Mouse (Mus musculus) brain, embryonic 14.5 days (tissue): Measurements from ENCODE around the gene Atxn1.

Source experiments
- CTCF ChIP-seq: fragments of 200-500 bp; IDR thresholded peaks from 2 replicates; pipeline ENCODE4 v1.5.1; 2012; ENCODE audit warnings: inconsistent platforms, mild to moderate bottlenecking, moderate library complexity, borderline replicate concordance; ENCODE audit not compliant: insufficient read depth, insufficient read length; ENCODE audit errors: extremely low read depth
- POLR2A ChIP-seq: fragments of 200-500 bp; IDR thresholded peaks from 2 replicates; pipeline ENCODE4 v1.6.1; 2012; ENCODE audit warnings: mild to moderate bottlenecking, inconsistent platforms, borderline replicate concordance; ENCODE audit not compliant: poor library complexity, insufficient read depth, insufficient read length, severe bottlenecking; ENCODE audit errors: extremely low read depth

DNA sequence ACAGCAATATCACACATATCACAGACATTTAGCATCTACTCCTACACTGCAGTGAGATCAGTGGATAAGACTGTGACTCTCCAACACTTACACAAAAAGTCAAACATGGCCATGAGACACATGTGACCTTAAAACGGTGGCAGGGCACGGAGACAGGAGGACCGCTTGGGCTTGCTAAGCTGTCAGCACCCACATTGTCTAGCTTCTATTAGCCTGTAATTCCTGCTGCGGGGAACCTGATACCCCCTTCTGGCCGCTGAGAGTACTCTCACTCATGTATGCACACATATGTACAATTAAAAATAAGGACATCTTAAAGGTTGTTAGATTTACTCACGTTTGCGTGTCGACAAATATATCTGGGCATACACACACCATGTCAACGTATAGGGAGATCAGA lies 270.9 kb downstream of the Atxn1 start:
- peak; percentile 15; the same call in 1 of the 2 replicates for TF ChIP-seq CTCF
- TF ChIP-seq POLR2A, result no peak
